Mouse (Mus musculus): ENCODE data around the gene Olfr71.

- no peak for TF ChIP-seq POLR2A (IDR thresholded peaks at IDR 0.05; ENCODE audit: extremely low read depth, insufficient read depth, low read length)
- no peak for TF ChIP-seq CTCF (IDR thresholded peaks at IDR 0.05; ENCODE audit: low read depth, low read length)
Measured at GRCm38 (mm10) chr4:43703851-43704250, 6.2 kb downstream of the Olfr71 start.

Measured in liver, adult 2 months (tissue).